Mouse (Mus musculus) lung, postnatal 0 days (tissue): ENCODE results near the gene Gast.

Source experiments
- CTCF ChIP-seq: IDR thresholded peaks from 2 replicates; pipeline ENCODE4 v1.5.1; 2016; ENCODE audit warnings: antibody characterized with exemption, mild to moderate bottlenecking
- EP300 ChIP-seq: IDR thresholded peaks from 2 replicates; pipeline ENCODE4 v1.6.1; 2016; ENCODE audit warnings: antibody characterized with exemption, mild to moderate bottlenecking, control low read depth

GRCm38 (mm10) chr11:100371981-100372558 lies 37.9 kb downstream of the Gast start:
- no peak for TF ChIP-seq CTCF
- no peak for TF ChIP-seq EP300
